Mouse (Mus musculus) hindbrain, embryonic 14.5 days (tissue): Measurements from ENCODE around the gene Slc6a8. TPM values are rescaled to one million over a fixed set of nuclear protein-coding genes. Genes with fewer than 3 reads are reported as not detected.

Experiments used
- ATAC-seq: fragments of 200-750 bp; cut with Nextera tagmentation; 2 replicates; pipeline ENCODE4 v1.8.0; 2017; ENCODE audit warnings: moderate number of reproducible peaks, mild to moderate bottlenecking, moderate TSS enrichment, moderate library complexity; ENCODE audit not compliant: low FRiP score
- DNase-seq: peaks from one replicate; pipeline ENCODE4 v3.0.0-alpha.2; 2015; ENCODE audit warnings: low spot score
- H3K27ac ChIP-seq: fragments of 300-500 bp; sonication (generic); 2 replicates; pipeline ENCODE4 v1.5.1; 2014; ENCODE audit warnings: mild to moderate bottlenecking, moderate library complexity
- H3K27me3 ChIP-seq: fragments of 300-500 bp; sonication (generic); 2 replicates; pipeline ENCODE4 v1.6.1; 2014; ENCODE audit warnings: mild to moderate bottlenecking, low read length, mixed read lengths; ENCODE audit not compliant: control insufficient read depth, insufficient read depth
- H3K36me3 ChIP-seq: fragments of 300-500 bp; sonication (generic); replicated peaks from 2 replicates; pipeline ENCODE4 v1.6.1; 2014; ENCODE audit not compliant: control insufficient read depth, insufficient read depth
- H3K4me1 ChIP-seq: fragments of 300-500 bp; sonication (generic); replicated peaks from 2 replicates; pipeline ENCODE4 v1.6.1; 2014; ENCODE audit warnings: antibody characterized with exemption, low read length, mixed read lengths; ENCODE audit not compliant: control insufficient read depth, insufficient read depth
- H3K4me2 ChIP-seq: fragments of 300-500 bp; sonication (generic); replicated peaks from 2 replicates; pipeline ENCODE4 v1.6.1; 2014; ENCODE audit warnings: mild to moderate bottlenecking, moderate library complexity
- H3K4me3 ChIP-seq: fragments of 300-500 bp; sonication (generic); replicated peaks from 2 replicates; pipeline ENCODE4 v1.5.1; 2014; ENCODE audit warnings: mild to moderate bottlenecking, low read length
- H3K9ac ChIP-seq: fragments of 300-500 bp; sonication (generic); 2 replicates; pipeline ENCODE4 v1.6.1; 2014
- H3K9me3 ChIP-seq: fragments of 300-500 bp; sonication (generic); 2 replicates; pipeline ENCODE4 v1.6.1; 2016; ENCODE audit warnings: low read length; ENCODE audit not compliant: control insufficient read depth
- WGBS: fragments of 180-500 bp; shearing (Covaris S2); extraction: QIAGEN DNeasy Blood & Tissue Kit; methylation state at CpG from one replicate; pipeline ENCODE4 v1.1.7; 2014; 5-methylcytosine and 5-hydroxymethylcytosine counted together
- polyA plus RNA-seq: library from polyadenylated mRNA; unstranded; fragments of >200 nt; fragmentation: Nextera tagmentation; extraction: Ambion mirVana; gene quantifications from 2 replicates; pipeline ENCODE4 v1.2.1, GENCODE M21; 2014

The Slc6a8 gene
- polyA plus RNA-seq, 1 experiment from 2014 or later = 8.2 TPM

DNA sequence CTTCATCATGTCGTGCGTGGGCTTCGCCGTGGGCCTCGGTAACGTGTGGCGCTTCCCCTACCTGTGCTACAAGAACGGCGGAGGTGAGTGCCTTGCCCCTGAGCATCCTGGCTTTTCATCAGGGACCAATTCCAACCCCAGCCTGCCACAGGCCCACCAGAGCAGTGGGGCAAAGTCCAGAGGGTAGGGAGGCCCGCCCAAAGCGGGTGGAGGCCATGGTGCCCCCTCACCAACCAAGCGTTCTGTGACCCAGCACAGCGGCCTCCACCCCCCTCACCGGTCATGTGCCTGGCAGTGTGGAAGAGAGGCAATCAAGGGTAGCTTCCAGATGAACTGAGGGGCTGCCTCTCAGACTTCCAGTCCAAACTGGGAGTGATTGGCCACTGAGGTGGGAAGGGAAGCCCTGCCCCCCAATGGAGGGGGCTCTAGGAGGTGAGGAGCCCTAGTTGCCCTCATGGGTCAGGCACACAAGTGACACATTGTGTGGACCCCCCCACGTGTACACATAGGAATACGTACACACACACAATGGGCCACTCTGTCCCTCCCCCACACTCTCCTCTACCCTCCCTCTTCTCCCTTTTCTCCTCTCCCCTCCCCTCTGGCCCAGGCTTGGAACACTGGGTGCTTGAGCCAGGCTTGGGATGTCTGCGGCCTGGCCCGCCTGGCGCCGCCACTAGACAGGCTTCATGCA is 1.2 kb downstream of the Slc6a8 start:
- no peaks in the 10 kb centered on the region for H3K9me3 ChIP-seq
- peaks cover 14% of the 10 kb centered on the region for H3K4me1 ChIP-seq
- peak overlapping the region; percentile 62 for H3K4me3 ChIP-seq
- ATAC-seq (peak; percentile 38), DNase-seq (no peak)
- H3K27me3 ChIP-seq = no peaks in the 10 kb centered on the region
- H3K4me2 ChIP-seq = peak overlapping the region; percentile 71
- H3K9ac ChIP-seq = peak overlapping the region; percentile 75
- peak overlapping the region; percentile 43; the same call in 1 of the 2 replicates for H3K27ac ChIP-seq
- peaks cover 14% of the 10 kb centered on the region; the same call in 1 of the 2 replicates for H3K36me3 ChIP-seq
- WGBS = 31% methylated on average over 18 of the region's 20 CpGs

- Histone ChIP-seq H3K36me3 (peaks cover 24% of the 10 kb centered on the region), H3K27ac (no peak overlapping the region), H3K4me3 (peak overlapping the region; percentile 62), H3K9ac (peak overlapping the region; percentile 75), H3K9me3 (no peaks in the 10 kb centered on the region), H3K4me1 (peaks cover 14% of the 10 kb centered on the region), H3K4me2 (peak overlapping the region; percentile 71), H3K27me3 (no peaks in the 10 kb centered on the region)
- ATAC-seq (no peak), DNase-seq (no peak)
- WGBS = 82% methylated on average over 2 of the region's 2 CpGs
These were observed 2.3 kb downstream of the Slc6a8 start for GRCm38 (mm10) chrX:73675231-73675630.

GRCm38 (mm10) chrX:73676668-73677067 is 3.7 kb downstream of the Slc6a8 start:
- H3K27ac ChIP-seq = no peak overlapping the region
- H3K9ac ChIP-seq = no peak overlapping the region
- WGBS = 96% methylated on average over 4 of the region's 4 CpGs
- no peaks in the 10 kb centered on the region for H3K27me3 ChIP-seq
- ATAC-seq = no peak
- H3K36me3 ChIP-seq = peaks cover 34% of the 10 kb centered on the region
- H3K4me2 ChIP-seq = no peak overlapping the region
- no peak for DNase-seq
- no peak overlapping the region for H3K4me3 ChIP-seq
- H3K4me1 ChIP-seq = peaks cover 14% of the 10 kb centered on the region
- no peaks in the 10 kb centered on the region for H3K9me3 ChIP-seq

GRCm38 (mm10) chrX:73684156-73684555 is 11.2 kb downstream of the Slc6a8 start:
- no peak overlapping the region for H3K4me2 ChIP-seq
- H3K27me3 ChIP-seq = no peaks in the 10 kb centered on the region
- no peak overlapping the region for H3K4me3 ChIP-seq
- no peaks in the 10 kb centered on the region for H3K9me3 ChIP-seq
- H3K9ac ChIP-seq = no peak overlapping the region
- 86% methylated on average over 2 of the region's 2 CpGs for WGBS
- H3K27ac ChIP-seq = no peak overlapping the region
- no peaks in the 10 kb centered on the region for H3K4me1 ChIP-seq
- H3K36me3 ChIP-seq = peaks cover 59% of the 10 kb centered on the region
- ATAC-seq (no peak), DNase-seq (no peak)

DNA sequence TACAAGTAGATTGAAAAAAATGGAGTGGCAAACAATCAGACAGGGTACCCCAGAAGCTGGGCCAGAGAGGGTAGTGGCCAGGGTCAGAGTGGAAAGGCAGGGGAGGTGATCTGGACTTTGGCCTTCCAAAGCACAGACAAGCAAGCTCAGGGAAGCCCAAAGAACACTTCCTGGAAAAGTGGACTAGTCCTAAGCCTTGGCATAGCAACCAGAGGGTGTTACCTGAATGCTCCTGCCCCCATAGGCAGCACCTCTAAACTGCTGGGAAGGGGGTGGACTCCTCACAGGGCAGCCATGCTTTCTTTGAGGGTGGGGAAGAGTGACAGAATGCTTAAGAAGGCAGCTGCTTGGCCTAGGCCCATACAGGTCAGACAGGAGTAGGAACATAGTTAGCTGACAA is 12.0 kb downstream of the Slc6a8 start:
- Histone ChIP-seq H3K36me3 (peaks cover 56% of the 10 kb centered on the region), H3K27me3 (no peaks in the 10 kb centered on the region), H3K27ac (no peak overlapping the region), H3K9ac (no peak overlapping the region), H3K4me1 (no peaks in the 10 kb centered on the region), H3K4me2 (no peak overlapping the region), H3K9me3 (no peaks in the 10 kb centered on the region), H3K4me3 (no peak overlapping the region)
- ATAC-seq (no peak), DNase-seq (no peak)

DNA sequence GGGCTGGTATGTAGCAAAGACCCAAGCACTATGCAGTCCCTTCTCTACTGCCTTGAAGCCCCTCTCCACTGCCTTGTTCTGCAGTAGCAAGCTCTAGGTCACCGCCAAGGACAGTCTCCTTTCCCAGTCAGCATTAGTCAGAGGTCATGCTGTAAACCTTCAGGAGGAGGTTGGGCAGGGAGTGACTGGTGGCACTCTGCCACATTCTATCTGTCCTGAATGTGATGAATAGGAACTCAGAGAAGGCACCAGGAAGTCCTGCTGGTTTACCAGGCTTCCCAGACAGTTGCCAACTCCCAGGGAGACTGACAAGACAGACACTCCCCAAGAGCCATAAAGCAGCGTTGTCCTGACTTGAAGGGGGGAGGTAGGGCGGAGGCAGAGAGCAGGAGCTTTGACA is 12.7 kb downstream of the Slc6a8 start:
- H3K4me1 ChIP-seq = no peaks in the 10 kb centered on the region
- WGBS = 73% methylated on average over 3 of the region's 3 CpGs
- no peak overlapping the region for H3K9ac ChIP-seq
- DNase-seq (no peak), ATAC-seq (no peak)
- no peak overlapping the region for H3K4me2 ChIP-seq
- H3K27ac ChIP-seq = no peak overlapping the region
- no peaks in the 10 kb centered on the region for H3K27me3 ChIP-seq
- H3K9me3 ChIP-seq = no peaks in the 10 kb centered on the region
- no peak overlapping the region for H3K4me3 ChIP-seq
- peaks cover 50% of the 10 kb centered on the region for H3K36me3 ChIP-seq

DNA sequence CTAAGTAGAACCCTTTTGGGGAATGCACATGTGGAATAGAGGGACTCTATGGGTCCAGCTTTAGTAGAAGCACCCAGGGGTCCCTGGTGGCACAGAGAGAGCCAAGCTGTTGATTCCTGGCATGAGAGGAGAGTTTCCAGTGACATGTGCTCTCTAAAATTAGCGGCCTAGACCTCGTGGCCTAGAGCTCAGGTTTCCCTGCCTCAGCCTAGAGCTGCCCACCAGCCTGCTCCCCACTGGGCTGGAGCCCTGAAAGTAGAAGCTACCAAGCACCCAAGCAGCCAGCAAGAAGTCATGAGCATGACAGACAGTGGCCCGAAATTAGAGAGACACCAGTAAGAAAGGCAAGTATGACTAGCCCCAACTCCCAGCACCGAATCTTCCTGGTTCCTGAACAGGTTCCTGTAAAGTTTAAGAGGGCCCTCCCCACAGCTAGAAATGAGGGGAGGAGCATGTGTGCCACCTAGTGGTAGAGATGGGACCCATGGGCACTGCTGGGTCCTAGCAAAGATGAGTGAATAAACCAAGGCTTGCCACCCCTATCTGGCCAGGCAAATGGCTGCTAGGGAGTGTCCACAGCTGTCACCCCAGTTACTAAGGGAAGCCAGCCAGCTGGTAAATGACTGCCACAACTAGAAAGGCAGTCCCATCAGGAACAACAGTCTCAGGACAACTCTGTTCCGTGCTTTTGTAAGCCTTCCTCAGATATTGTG is 18.1 kb downstream of the Slc6a8 start:
- DNase-seq = peak; percentile 39
- ATAC-seq = peak; percentile 31; the same call in 1 of the 2 replicates
- Histone ChIP-seq H3K27ac (no peak overlapping the region), H3K27me3 (no peaks in the 10 kb centered on the region), H3K9ac (no peak overlapping the region), H3K9me3 (no peaks in the 10 kb centered on the region), H3K4me1 (no peaks in the 10 kb centered on the region), H3K4me2 (no peak overlapping the region), H3K4me3 (no peak overlapping the region), H3K36me3 (peaks cover 29% of the 10 kb centered on the region)
- WGBS = 77% methylated on average over 5 of the region's 5 CpGs

- no peaks in the 10 kb centered on the region; the same call in 1 of the 2 replicates for H3K36me3 ChIP-seq
- no peaks in the 10 kb centered on the region for H3K27me3 ChIP-seq
- H3K9ac ChIP-seq = no peak overlapping the region
- H3K4me1 ChIP-seq = no peaks in the 10 kb centered on the region
- no peak overlapping the region for H3K4me3 ChIP-seq
- DNase-seq = no peak
- no peak for ATAC-seq
- no peak overlapping the region for H3K27ac ChIP-seq
- 84% methylated on average over 1 of the region's 1 CpGs for WGBS
- no peaks in the 10 kb centered on the region for H3K9me3 ChIP-seq
- H3K4me2 ChIP-seq = no peak overlapping the region
These were observed 27.5 kb downstream of the Slc6a8 start for GRCm38 (mm10) chrX:73700472-73700871.

GRCm38 (mm10) chrX:73715476-73716108 is 42.6 kb downstream of the Slc6a8 start:
- H3K4me1 ChIP-seq = peaks cover 20% of the 10 kb centered on the region; the same call in 1 of the 2 replicates
- H3K27me3 ChIP-seq = no peaks in the 10 kb centered on the region
- peak overlapping the region; percentile 49 for H3K4me3 ChIP-seq
- H3K36me3 ChIP-seq = no peaks in the 10 kb centered on the region; the same call in 1 of the 2 replicates
- no peaks in the 10 kb centered on the region for H3K9me3 ChIP-seq
- WGBS = 25% methylated on average over 20 of the region's 21 CpGs
- DNase-seq (no peak), ATAC-seq (peak; percentile 51)
- H3K9ac ChIP-seq = peak overlapping the region; percentile 60
- H3K4me2 ChIP-seq = peak overlapping the region; percentile 68
- H3K27ac ChIP-seq = no peak overlapping the region; the same call in 1 of the 2 replicates
